Mouse (Mus musculus) 3134 (cell line): ENCODE data around the gene Adam11.

ENCODE experiments used
- DNase-seq: peaks from one replicate; pipeline ENCODE4 v3.0.0-alpha.2; 2011; ENCODE audit warnings: low spot score; ENCODE audit not compliant: insufficient read length; ENCODE audit errors: extremely low read depth

Adam11 gene

GRCm38 (mm10) chr11:102753591-102754324 lies 7.5 kb upstream of the Adam11 start:
- no peak for DNase-seq

- DNase-seq, result no peak
Observed at GRCm38 (mm10) chr11:102754416-102754815, 6.8 kb upstream of the Adam11 start.

- DNase-seq, result no peak
Observed at GRCm38 (mm10) chr11:102755391-102755790, 5.8 kb upstream of the Adam11 start.

GRCm38 (mm10) chr11:102758977-102759376 lies 2.3 kb upstream of the Adam11 start:
- no peak for DNase-seq

GRCm38 (mm10) chr11:102760805-102761308 lies 382 bp upstream of the Adam11 start:
- DNase-seq, result no peak

GRCm38 (mm10) chr11:102762248-102762647 lies 1.0 kb downstream of the Adam11 start:
- DNase-seq, result no peak

GRCm38 (mm10) chr11:102763009-102763767 lies 1.9 kb downstream of the Adam11 start:
- DNase-seq, result no peak

GRCm38 (mm10) chr11:102765416-102765815 lies 4.2 kb downstream of the Adam11 start:
- no peak for DNase-seq

GRCm38 (mm10) chr11:102767055-102767670 lies 5.9 kb downstream of the Adam11 start:
- DNase-seq, result no peak

GRCm38 (mm10) chr11:102769141-102769540 lies 7.9 kb downstream of the Adam11 start:
- DNase-seq, result no peak

GRCm38 (mm10) chr11:102769993-102770661 lies 8.9 kb downstream of the Adam11 start:
- no peak for DNase-seq

GRCm38 (mm10) chr11:102770662-102771435 lies 9.6 kb downstream of the Adam11 start:
- DNase-seq, result no peak

GRCm38 (mm10) chr11:102771916-102772714 lies 10.9 kb downstream of the Adam11 start:
- DNase-seq, result no peak

- DNase-seq, result no peak
Observed at GRCm38 (mm10) chr11:102772771-102773700, 11.8 kb downstream of the Adam11 start.

- DNase-seq, result peak; percentile 87
Observed at GRCm38 (mm10) chr11:102773713-102774611, 12.7 kb downstream of the Adam11 start.

- peak; percentile 75 for DNase-seq
Observed at GRCm38 (mm10) chr11:102774621-102775141, 13.4 kb downstream of the Adam11 start.

GRCm38 (mm10) chr11:102777598-102777997 lies 16.4 kb downstream of the Adam11 start:
- peak; percentile 81 for DNase-seq
